Mouse (Mus musculus) layer of hippocampus, adult 2 months (tissue): Measurements from ENCODE around the gene Adprh. TPM values are rescaled to one million over a fixed set of nuclear protein-coding genes. Genes with fewer than 3 reads are reported as not detected.
"Not testable (repeated sequence)": the region's sequence is repeated elsewhere in the genome, so short reads cannot be mapped to it uniquely, and the experiment has no call there.

ENCODE experiments used
- DNase-seq, 2 experiments: peaks; one replicate each; pipeline ENCODE4 v3.0.0; 2022; ENCODE audit warnings: low spot score in 2 of 2
- H3K27ac ChIP-seq: fragments of 200-600 bp; 2 replicates; pipeline ENCODE4 v1.8.1; 2022
- H3K4me3 ChIP-seq: fragments of 200-600 bp; 2 replicates; pipeline ENCODE4 v1.8.1; 2022; ENCODE audit warnings: mild to moderate bottlenecking
- CTCF ChIP-seq: fragments of 200-600 bp; conservative IDR thresholded peaks from 2 replicates; pipeline ENCODE4 v1.8.1; 2022; ENCODE audit warnings: antibody characterized with exemption, mild to moderate bottlenecking, moderate library complexity
- long read RNA-seq, 2 experiments: library from polyadenylated mRNA; stranded (forward); transcript quantifications; one replicate each; pipeline ENCODE4 v2.0.0; 2021; ENCODE audit warnings: borderline mapping rate in 2 of 2
- total RNA-seq, 2 experiments: library from RNA; stranded (reverse); gene quantifications; 2 replicates each; pipeline ENCODE4 v1.2.3; 2021

Adprh gene
- 10 to 100 TPM; 55.4 to 55.5 TPM for total RNA-seq
- long read RNA-seq, experiment 1, transcript Adprh-201 (4 exons, 2,966 nt), result major isoform, 92 of 99 reads
- long read RNA-seq, experiment 1, partial matches to known transcripts, result 3 of 99 reads
- long read RNA-seq, experiment 1, other reads (novel, unspliced or antisense), result 4 of 99 reads
- long read RNA-seq, experiment 2, transcript Adprh-201 (4 exons, 2,966 nt), result major isoform, 151 of 166 reads
- long read RNA-seq, experiment 2, partial matches to known transcripts, result 14 of 166 reads
- long read RNA-seq, experiment 2, other reads (novel, unspliced or antisense), result 1 of 166 reads

DNA sequence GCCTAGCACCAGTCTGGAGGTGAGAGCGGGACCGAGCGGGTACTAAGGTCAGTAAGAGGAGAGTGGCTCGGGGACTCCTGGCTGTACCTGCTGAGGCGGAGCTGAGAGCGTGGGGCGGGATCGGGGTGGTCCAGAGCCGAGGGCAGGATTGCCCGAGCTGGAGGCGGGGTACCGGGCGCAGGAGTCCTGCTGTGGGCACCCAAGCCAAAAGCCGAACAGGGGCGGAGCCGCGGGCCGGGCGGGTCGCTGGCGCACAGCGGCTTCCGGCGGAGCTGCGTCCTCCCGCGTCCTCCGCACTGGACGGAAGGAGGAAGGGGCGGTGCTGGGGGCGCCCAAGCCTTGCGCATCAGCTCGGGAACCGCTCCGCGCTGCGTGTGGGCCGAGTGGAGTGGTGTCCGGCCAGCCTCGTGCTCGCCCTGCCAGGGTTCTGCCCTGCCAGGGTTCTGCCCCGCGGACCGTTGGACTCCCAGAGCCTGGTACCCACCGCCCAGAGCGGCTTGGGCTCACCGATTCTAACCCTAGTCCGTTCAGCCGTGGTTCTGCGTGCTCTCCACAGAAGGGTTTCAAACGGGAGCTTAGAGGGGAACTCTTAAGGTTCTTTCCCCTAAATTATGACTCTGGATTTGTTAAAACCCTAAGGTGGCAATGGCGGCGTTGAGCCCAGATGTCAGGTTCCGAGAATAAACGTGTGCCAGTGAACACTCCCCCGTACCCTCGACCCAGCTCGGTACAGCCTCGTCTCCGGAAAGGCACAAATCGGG lies at the start of gene Adprh:
Gene Adprh (minus strand): TSS at position 262 of the 761 bp plus-strand sequence.
- peak within 1 kb of the TSS; percentile 98 for H3K27ac ChIP-seq
- peak within 1 kb of the TSS; percentile 82 for H3K4me3 ChIP-seq
- peak; percentile 21 for TF ChIP-seq CTCF
- peak; percentile 89 to 92 for DNase-seq

GRCm38 (mm10) chr16:38496604-38497140 lies 44.2 kb upstream of the Adprh start:
- no peak for DNase-seq
- no peak for TF ChIP-seq CTCF
- Histone ChIP-seq H3K27ac (no peak overlapping the region), H3K4me3 (no peak overlapping the region)

DNA sequence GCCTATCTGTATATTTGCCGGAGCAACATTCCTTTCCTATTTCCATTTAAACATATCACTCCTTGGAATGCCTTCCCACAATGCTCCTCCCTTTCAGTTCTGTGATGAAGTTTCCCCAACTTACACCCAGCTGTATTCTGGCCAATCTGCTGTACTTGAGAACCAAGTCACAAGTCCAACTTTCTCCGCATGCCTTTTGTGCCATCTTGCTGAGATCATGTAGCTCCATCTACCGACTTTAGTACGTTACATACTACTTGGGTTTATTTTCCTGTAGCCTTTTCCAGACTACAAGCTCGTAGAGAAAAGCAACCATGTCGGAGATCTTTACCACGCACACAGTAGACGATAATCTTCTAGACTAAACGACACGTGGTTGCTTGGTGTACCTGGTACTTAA lies 41.4 kb upstream of the Adprh start:
- TF ChIP-seq CTCF, result peak; percentile 56
- DNase-seq, result no peak
- no peak overlapping the region for H3K4me3 ChIP-seq
- no peak overlapping the region for H3K27ac ChIP-seq

GRCm38 (mm10) chr16:38492551-38492950 lies 40.0 kb upstream of the Adprh start:
- Histone ChIP-seq H3K27ac (no peak overlapping the region), H3K4me3 (no peak overlapping the region)
- no peak for DNase-seq
- no peak for TF ChIP-seq CTCF

DNA sequence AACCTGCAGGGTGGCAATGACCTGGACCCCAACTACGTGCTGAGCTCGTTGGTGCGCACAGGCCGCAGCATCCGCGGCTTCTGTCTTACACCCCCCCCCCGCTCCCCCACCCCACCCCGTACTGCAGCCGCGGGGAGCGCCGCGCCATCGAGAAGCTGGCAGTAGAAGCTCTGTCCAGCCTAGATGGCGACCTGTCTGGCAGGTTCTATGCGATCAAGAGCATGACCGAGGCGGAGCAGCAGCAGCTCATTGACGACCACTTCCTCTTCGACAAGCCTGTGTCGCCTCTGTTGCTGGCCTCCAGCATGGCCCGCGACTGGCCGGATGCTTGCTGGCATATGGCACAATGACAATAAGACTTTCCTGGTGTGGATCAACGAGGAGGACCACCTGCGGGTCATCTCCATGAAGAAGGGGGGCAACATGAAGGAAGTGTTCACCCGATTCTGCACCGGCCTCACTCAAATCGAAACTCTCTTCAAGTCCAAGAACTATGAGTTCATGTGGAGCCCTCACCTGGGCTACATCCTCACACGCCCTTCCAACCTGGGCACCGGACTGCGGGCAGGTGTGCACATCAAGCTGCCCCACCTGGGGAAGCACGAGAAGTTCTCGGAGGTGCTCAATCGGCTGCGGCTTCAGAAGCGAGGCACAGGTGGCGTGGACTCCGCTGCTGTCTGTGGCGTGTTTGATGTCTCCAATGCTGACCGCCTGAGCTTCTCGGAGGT lies 31.2 kb upstream of the Adprh start:
- no peak for TF ChIP-seq CTCF
- no peak for DNase-seq
- Histone ChIP-seq H3K27ac (no peak overlapping the region), H3K4me3 (peak overlapping the region; percentile 20; the same call in 1 of the 2 replicates)

DNA sequence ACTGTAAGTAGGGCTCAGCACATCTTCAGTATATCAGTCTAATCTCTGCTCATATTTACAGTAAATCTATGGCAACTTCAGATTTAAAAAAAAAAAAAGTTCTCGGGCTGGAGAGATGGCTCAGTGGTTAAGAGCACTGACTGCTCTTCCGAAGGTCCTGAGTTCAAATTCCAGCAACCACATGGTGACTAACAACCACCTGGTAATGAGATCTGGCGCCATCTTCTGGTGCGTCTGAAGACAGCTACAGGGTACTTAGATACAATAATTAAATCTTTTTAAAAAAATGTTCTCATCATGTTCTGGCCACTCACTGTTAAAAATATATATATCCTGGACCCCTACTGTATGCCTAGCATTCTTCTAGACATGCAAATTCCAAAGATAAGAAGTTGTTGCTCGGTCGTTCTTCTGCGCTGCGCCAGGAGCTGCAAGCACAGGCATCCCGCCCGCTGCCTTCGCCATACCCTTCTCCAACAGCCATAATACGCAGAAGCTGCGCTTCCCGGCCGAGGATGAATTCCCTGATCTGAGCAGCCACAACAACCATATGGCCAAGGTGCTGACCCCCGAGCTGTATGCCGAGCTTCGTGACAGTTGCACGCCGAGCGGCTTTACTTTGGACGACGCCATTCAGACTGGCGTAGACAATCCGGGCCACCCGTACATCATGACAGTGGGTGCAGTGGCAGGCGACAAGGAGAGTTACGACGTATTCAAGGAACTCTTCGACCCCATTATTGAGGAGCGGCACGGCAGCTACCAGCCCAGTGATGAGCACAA lies 30.5 kb upstream of the Adprh start:
- Histone ChIP-seq H3K4me3 (peak overlapping the region; percentile 20; the same call in 1 of the 2 replicates), H3K27ac (no peak overlapping the region)
- TF ChIP-seq CTCF, result peak; percentile 78
- no peak for DNase-seq

DNA sequence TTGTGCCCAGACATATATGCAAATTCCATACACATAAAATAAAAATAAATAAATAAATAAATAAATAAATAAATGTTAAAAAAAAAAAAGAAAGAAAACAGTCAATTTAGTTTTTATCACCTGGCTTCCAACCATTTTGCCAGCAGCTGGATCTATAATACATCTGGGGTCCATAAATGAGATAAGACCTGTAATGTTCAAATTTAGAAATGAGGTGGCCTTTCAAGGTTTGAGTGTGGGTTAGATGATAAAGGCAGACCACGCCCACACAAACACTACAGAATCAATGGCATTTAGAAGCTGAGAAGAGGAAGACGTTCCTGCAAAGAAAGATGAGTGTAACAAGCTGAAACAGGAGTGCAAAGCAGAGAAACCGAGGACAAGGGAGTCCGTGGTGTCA lies 28.8 kb upstream of the Adprh start:
- no peak for TF ChIP-seq CTCF
- DNase-seq, result no peak
- Histone ChIP-seq H3K27ac (no peak overlapping the region), H3K4me3 (no peak overlapping the region)

- no peak for DNase-seq
- TF ChIP-seq CTCF, result no peak
- Histone ChIP-seq H3K27ac (no peak overlapping the region), H3K4me3 (no peak overlapping the region)
These were observed 25.8 kb upstream of the Adprh start for GRCm38 (mm10) chr16:38478296-38478695.

DNA sequence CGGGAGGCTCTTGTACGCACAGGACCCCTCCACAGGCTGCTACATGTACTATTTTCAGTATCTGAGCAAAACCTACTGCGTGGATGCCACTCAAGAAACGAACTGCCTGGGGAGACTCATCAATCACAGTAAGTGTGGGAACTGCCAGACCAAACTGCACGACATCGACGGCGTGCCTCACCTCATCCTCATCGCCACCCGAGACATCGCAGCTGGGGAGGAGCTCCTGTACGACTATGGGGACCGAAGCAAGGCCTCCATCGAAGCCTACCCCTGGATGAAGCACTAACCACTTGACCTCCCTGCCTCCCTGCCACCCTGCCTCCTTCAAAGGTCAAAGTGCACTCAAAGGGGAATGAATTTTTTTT lies 24.7 kb upstream of the Adprh start:
- not testable (repeated sequence) for DNase-seq, H3K27ac ChIP-seq
- H3K4me3 ChIP-seq, result peak overlapping the region; percentile 59

DNA sequence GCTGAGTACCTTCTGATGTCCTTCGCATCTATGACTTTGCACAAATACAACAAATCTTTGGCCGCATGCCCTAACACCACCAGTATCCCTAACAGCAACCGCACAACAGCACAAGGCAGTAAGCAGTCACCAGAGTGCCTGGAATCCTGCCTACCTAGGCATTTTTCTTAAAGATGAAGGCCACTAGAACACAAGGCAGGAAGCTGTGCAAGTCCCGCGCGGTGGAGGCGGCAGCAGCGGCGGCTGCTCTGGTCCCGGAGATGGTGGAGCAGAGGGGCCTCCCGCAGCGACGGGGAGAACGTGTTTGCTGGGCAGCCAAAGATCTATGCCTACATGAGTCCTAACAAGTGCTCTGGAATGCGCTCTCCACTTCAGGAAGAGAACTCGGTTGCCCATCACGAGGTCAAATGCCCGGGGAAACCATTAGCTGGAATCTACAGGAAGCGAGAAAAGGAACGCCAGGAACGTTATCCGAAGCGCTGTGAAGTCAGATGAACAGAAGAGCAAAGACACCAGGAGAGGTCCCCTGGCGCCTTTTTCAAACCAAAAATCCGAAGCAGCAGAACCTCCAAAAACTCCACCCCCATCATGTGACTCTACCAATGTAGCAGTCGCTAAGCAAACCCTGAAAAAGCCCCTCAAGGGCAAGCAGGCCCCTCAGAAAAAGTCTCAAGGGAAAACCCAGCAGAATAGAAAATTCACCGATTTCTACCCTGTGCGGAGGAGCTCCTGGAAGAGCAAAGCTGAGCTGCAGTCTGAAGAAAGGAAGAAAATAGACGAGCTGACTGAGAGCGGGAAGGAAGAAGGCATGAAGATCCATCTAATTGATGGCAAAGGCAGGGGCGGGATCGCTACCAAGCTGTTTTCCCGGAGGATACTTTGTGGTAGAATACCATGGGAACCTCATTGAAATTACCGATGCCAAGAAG lies 24.1 kb upstream of the Adprh start:
- no peak for TF ChIP-seq CTCF
- H3K4me3 ChIP-seq, result peak overlapping the region; percentile 59
- peak overlapping the region; percentile 24; the same call in 1 of the 2 replicates for H3K27ac ChIP-seq
- peak in 1 of 2 experiments; percentile 29 for DNase-seq

DNA sequence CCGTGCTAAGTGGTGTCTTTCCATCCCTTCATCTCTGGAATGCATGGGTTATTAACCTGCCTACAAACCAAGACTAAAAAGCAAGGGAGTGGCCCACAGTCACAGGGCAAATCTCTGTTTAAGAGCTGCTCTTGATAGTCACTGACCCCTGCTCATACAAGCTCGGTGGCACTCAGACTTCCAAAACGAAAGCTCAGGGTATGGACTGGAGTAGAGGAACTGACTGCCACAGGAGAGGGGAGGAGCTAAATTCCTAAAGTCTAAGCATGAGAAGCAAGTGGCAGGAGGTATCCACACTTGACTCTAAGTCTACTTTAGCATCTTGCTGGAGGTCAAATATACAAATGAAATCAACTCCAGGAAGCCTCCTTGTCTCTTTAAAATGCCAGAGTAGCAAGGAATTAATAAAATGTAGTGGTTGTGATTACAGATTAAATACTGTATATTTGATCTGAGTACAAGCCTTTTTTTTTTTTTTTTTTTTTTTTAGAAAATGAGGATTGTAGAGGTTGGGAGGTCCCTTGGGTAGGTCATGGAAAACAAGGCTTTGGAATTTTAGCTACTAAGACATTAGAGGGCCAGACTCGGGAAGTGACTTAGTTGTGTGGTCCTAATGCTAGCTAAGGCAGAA lies 23.3 kb upstream of the Adprh start:
- no peak for TF ChIP-seq CTCF
- Histone ChIP-seq H3K4me3 (peak overlapping the region; percentile 59), H3K27ac (no peak overlapping the region)
- no peak for DNase-seq
